Mouse (Mus musculus): ENCODE data around the gene Cnnm2.
"Not testable (repeated sequence)": the region's sequence is repeated elsewhere in the genome, so short reads cannot be mapped to it uniquely, and the experiment has no call there.

Gene Cnnm2

DNA sequence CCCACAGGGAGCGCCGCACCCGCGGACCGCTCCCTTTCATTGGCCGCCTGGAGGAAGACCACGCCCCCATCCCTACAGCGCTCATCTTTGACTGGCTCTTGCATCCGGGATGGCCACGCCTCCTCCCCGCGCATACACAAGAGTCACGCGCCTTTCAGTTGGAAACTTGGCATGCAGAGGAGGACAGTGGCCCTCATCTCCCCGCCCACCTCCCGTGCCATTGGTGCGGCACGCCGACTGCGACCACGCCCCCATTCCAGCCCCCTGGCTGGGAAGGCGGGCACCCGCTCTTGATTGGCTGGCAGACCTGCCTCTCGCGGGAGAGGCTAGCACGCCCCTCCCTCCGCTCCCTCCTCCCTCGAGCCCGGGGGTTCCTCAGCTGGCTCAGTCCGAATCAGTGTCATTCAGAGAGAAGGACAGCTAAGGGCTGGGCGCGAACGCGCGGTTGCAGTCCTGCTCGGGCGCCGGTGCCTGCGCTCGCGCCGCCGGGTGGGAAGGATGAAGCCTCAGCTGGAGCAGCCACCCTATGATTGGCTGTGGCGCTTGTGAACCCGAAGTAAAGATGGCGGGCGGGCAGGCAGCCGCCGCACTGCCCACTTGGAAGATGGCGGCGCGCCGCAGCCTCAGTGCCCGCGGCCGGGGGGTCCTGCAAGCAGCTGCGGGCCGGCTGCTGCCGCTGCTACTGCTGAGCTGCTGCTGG, at the start of gene Cnnm2:
Gene Cnnm2 (plus strand): TSS at position 350 of the 700 bp plus-strand sequence.
- DNase-seq (ENCODE audit: low read depth), result peak; percentile 100

GRCm38 (mm10) chr19:46714234-46714633, 47.2 kb upstream of the Cnnm2 start:
- no peak for DNase-seq (ENCODE audit: low read depth)

DNA sequence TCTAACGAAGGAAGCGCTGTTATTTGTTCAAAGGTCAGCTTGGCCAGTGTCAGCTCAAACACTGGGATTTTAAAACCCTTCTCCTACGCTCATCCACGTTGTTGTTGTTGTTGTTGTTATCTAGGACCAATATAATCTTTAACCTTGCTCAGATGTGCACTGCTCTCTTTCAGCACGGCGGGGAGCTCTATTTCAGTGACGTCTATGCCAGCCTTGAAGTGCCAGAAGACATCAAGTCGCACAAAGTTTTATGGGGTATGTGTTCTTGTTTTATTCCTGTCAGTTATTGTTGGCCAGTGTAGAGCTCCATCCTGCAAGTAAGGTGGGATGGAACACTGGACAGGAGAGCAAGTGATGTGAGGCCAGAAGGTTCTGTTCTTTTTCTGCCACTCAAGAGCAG, 46.4 kb upstream of the Cnnm2 start:
- DNase-seq (ENCODE audit: low read depth), result no peak

- peak; percentile 36 for DNase-seq (ENCODE audit: low read depth)
Observed at GRCm38 (mm10) chr19:46718150-46718549, 43.2 kb upstream of the Cnnm2 start.

DNA sequence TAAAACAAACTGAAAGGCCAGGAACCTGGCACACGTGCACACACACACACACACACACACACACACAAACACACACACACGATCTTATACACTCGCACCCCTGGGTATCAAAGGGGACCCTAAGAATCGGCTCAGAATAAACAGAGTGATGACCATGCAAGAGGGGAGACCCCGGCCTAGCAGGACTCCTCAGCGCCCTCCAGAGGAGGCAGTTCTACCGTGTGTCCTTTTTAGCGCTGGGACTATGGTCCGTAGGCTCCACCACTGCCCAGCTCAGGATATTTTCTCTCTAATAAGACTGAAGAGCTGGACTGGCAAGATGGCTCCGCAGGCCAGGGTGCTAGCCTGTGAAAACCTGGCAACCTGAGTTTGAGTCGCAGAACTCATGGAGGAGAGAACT, 37.0 kb upstream of the Cnnm2 start:
- DNase-seq (ENCODE audit: low read depth), result no peak

DNA sequence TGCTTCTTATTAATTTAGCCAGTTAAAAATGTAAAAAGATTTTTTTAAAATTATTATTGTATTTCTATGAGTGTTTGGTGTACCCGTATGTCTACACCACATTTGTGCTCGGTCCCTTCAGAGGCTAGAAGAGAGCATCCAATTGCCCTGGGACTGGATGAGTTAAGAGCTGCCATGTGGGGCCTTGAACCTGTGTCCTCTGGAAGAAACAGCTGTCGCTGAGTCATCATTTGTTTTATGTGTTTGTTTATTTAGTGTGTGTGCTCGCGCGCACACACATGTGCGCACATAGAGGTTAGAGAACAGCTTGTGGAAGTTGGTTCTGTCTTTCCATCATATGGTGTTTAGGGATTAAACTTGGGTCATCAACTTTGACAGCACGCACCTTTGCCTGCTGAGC, 35.3 kb upstream of the Cnnm2 start:
- DNase-seq (ENCODE audit: low read depth), result no peak

- DNase-seq (ENCODE audit: low read depth), result no peak
Observed at GRCm38 (mm10) chr19:46727140-46727736, 34.2 kb upstream of the Cnnm2 start.

GRCm38 (mm10) chr19:46727945-46728540, 33.4 kb upstream of the Cnnm2 start:
- peak; percentile 92 for DNase-seq (ENCODE audit: low read depth)

- DNase-seq (ENCODE audit: low read depth), result peak; percentile 18
Observed at GRCm38 (mm10) chr19:46728909-46729308, 32.5 kb upstream of the Cnnm2 start.

DNA sequence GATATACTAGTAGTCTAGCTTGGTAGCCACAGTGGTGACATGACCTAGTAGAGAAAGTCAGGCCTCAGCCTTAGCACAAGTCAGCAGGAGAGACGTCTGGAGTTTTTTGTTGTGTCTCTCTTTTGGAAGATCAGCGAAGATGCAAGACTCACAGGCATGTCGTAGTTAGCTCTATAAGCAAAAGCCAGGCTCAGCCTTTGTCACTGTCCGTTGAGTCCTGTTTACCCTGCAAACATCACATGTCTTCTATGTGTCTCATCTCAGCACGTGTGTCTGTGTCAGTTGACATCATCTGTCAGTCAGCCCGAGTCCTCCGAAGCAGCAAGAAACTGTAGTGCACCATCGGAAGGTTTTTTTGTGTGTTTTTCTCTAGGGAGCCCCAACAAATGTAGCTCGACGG, 30.0 kb upstream of the Cnnm2 start:
- no peak for DNase-seq (ENCODE audit: low read depth)

DNA sequence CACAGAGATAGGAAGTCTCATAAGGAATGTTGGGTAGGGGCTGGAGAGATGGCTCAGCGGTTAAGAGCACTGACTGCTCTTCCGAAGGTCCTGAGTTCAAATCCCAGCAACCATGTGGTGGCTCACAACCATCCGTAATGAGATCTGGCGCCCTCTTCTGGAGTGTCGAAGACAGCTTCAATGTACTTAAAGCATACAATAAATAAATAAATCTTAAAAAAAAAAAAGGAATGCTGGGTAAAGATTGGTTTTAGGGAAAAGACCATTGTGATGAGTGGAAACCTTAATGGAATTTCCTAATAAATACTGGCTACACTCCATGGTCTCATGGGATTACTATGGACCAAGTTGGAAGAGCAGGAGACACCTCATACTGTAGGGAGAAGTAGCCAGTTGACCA, 28.7 kb upstream of the Cnnm2 start:
- not testable (repeated sequence) for DNase-seq (ENCODE audit: low read depth)

- no peak for DNase-seq (ENCODE audit: low read depth)
Observed at GRCm38 (mm10) chr19:46733626-46734025, 27.8 kb upstream of the Cnnm2 start.

- no peak for DNase-seq (ENCODE audit: low read depth)
Observed at GRCm38 (mm10) chr19:46735241-46735640, 26.2 kb upstream of the Cnnm2 start.

GRCm38 (mm10) chr19:46737106-46737505, 24.3 kb upstream of the Cnnm2 start:
- DNase-seq (ENCODE audit: low read depth), result no peak

- peak; percentile 81 for DNase-seq (ENCODE audit: low read depth)
Observed at GRCm38 (mm10) chr19:46740341-46741008, 20.9 kb upstream of the Cnnm2 start.

- peak; percentile 61 for DNase-seq (ENCODE audit: low read depth)
Observed at GRCm38 (mm10) chr19:46741574-46741973, 19.8 kb upstream of the Cnnm2 start.

GRCm38 (mm10) chr19:46744681-46745080, 16.7 kb upstream of the Cnnm2 start:
- DNase-seq (ENCODE audit: low read depth), result no peak

- peak; percentile 82 for DNase-seq (ENCODE audit: low read depth)
Observed at GRCm38 (mm10) chr19:46747799-46748198, 13.6 kb upstream of the Cnnm2 start.

GRCm38 (mm10) chr19:46752235-46752634, 9.2 kb upstream of the Cnnm2 start:
- DNase-seq (ENCODE audit: low read depth), result no peak

DNA sequence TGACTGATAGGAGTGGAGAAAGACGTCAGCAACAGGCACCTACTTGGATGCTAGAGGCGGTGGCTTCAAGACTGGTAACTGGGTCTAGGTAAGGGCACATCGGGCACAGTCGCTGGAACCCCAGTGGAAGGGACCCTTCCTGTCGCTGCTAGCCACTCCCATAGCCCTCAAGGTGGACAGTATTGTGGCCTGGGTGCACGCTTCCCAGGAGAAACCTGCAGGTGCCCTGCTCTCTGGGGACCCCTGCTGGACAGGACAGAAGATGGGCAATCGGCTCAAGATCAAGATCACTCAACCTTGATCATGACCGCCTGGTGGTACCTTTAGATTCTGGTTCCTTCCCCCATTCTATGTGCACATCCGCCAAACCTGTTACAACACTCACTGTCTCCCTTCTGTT, 6.3 kb upstream of the Cnnm2 start:
- peak; percentile 19 for DNase-seq (ENCODE audit: low read depth)

DNA sequence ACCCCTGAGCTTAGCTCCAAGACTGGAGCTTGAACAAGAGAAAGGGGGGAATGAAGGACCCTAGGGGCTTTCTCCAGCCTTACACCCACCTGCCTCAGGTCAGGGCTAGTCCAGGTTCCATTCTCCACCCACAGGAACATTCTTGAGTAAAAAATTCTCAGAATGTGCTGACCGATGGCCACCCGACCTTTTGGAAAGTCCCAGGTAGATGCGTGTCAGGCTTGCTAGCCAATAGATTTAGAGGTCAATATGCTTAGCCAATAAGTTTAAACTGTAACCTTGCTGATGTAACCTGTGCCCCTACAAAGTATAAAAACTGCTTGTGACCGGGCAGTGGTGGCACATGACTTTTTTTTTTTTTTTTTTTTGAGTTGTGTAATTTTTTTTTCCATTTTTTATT, 5.2 kb upstream of the Cnnm2 start:
- DNase-seq (ENCODE audit: low read depth), result no peak

DNA sequence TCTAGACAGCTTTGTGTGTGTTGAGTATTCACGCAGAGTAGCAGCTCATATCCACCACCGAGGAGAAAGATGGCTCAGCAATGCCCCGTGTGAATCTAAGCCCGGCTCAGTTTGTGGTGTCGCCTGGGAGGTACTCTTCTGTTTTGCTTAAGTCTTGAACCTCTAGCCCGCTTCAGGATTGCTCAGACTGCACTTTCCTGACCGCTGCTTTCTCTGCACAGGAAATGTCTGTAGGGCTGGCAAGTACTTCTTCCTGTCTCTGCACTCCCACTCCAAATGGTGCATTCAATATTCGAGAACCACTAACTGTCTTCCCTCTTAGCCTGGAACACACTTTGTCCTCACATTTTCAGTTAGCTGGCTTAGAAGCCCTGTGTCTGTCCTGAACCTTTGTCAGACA, 2.3 kb upstream of the Cnnm2 start:
- DNase-seq (ENCODE audit: low read depth), result peak; percentile 81

DNA sequence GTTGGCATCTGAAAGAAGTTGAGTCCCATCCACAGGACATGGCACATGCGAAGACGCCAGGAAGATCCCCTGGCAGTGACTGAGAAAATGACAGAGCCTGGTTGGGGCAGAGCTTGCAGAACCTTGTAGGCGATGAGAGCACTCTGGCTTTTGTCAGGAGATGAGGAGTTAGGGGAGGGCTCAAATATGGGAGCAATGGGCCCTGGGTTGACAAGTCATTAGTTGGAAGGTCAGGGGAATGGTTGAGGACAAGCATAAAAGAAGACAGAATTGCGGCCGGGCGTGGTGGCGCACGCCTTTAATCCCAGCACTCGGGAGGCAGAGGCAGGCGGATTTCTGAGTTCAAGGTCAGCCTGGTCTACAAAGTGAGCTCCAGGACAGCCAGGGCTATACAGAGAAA, 1.5 kb upstream of the Cnnm2 start:
- not testable (repeated sequence) for DNase-seq (ENCODE audit: low read depth)

Data from 416B (cell line).